Comparison of ENCODE assay signal across 17 mouse cellular contexts in genomic region chr5:113779569-113779968, GRCm38 (mm10). TPM values are rescaled to one million over a fixed set of nuclear protein-coding genes. Genes with fewer than 3 reads are reported as not detected.
DNase-seq lines count a peak whose midpoint lies in the region; ATAC-seq and TF ChIP-seq lines count a peak whose summit lies in the region.
"Had no signal": no experiment of that assay in that cellular context is flagged by ENCODE, and none has a peak within 500 bp of the region (broad histone marks: within the 10 kb centered on the region; RNA-seq: fewer than 3 reads in every experiment).

No protein-coding gene starts in this region.

- H3K27me3 ChIP-seq in embryonic facial prominence, embryonic 13.5 days: no peaks in the 10 kb centered on the region; the same call in 1 of the 2 replicates
- peaks cover 12% of the 10 kb centered on the region for H3K27me3 ChIP-seq in embryonic facial prominence, embryonic 10.5 days (replicated peaks; ENCODE audit: low read depth, poor library complexity, severe bottlenecking)
- no peaks in the 10 kb centered on the region for H3K27me3 ChIP-seq in embryonic facial prominence, embryonic 15.5 days
- H3K27me3 ChIP-seq in kidney, adult 2 months (replicated peaks; ENCODE audit: control insufficient read depth, insufficient read depth, low read length): no peaks in the 10 kb centered on the region

- no peak for ATAC-seq in embryonic facial prominence, embryonic 13.5 days (ENCODE audit: insufficient number of reproducible peaks, insufficient read depth, low FRiP score, low TSS enrichment, low read depth)
- no peak for ATAC-seq in embryonic facial prominence, embryonic 15.5 days (ENCODE audit: insufficient number of reproducible peaks, low FRiP score, low TSS enrichment, low read depth)
- ATAC-seq: intestine, embryonic 16.5 days had no signal

- H3K9me3 ChIP-seq in embryonic facial prominence, embryonic 13.5 days: no peaks in the 10 kb centered on the region
- H3K9me3 ChIP-seq in embryonic facial prominence, embryonic 10.5 days: no peaks in the 10 kb centered on the region
- no peaks in the 10 kb centered on the region for H3K9me3 ChIP-seq in embryonic facial prominence, embryonic 15.5 days (replicated peaks)
- H3K9me3 ChIP-seq: forebrain, embryonic 15.5 days; heart, embryonic 15.5 days; hindbrain, embryonic 13.5 days had no signal

- 0 out of 2 replicates have a peak overlapping the region, but pooled peaks have one; percentile 68 for H3K27ac ChIP-seq in embryonic facial prominence, embryonic 13.5 days
- no peak overlapping the region; the same call in 1 of the 2 replicates for H3K27ac ChIP-seq in embryonic facial prominence, embryonic 10.5 days (replicated peaks)
- H3K27ac ChIP-seq in embryonic facial prominence, embryonic 15.5 days (replicated peaks): peak overlapping the region; percentile 48; the same call in 1 of the 2 replicates
- no peak overlapping the region for H3K27ac ChIP-seq in kidney, adult 2 months (ENCODE audit: insufficient read depth, low read depth, low read length)
- H3K27ac ChIP-seq: forebrain, embryonic 15.5 days; heart, adult 2 months; heart, embryonic 15.5 days; hindbrain, embryonic 13.5 days had no signal

- H3K4me2 ChIP-seq in embryonic facial prominence, embryonic 13.5 days: no peak overlapping the region
- no peak overlapping the region for H3K4me2 ChIP-seq in embryonic facial prominence, embryonic 15.5 days (replicated peaks)
- H3K4me2 ChIP-seq: forebrain, embryonic 15.5 days; heart, embryonic 11.5 days; heart, embryonic 15.5 days; hindbrain, embryonic 13.5 days had no signal

- H3K9ac ChIP-seq in embryonic facial prominence, embryonic 13.5 days: no peak overlapping the region
- H3K9ac ChIP-seq in embryonic facial prominence, embryonic 15.5 days: no peak overlapping the region
- H3K9ac ChIP-seq: forebrain, embryonic 15.5 days; heart, embryonic 15.5 days; hindbrain, embryonic 13.5 days had no signal

- no peak overlapping the region for H3K4me3 ChIP-seq in embryonic facial prominence, embryonic 13.5 days
- H3K4me3 ChIP-seq in embryonic facial prominence, embryonic 10.5 days: no peak overlapping the region
- H3K4me3 ChIP-seq in embryonic facial prominence, embryonic 15.5 days (replicated peaks): no peak overlapping the region
- H3K4me3 ChIP-seq in kidney, adult 2 months (ENCODE audit: insufficient read depth, low read depth, low read length): no peak overlapping the region
- H3K4me3 ChIP-seq: forebrain, embryonic 15.5 days; heart, adult 2 months; heart, embryonic 15.5 days; hindbrain, embryonic 13.5 days had no signal

- peaks cover 45% of the 10 kb centered on the region for H3K4me1 ChIP-seq in embryonic facial prominence, embryonic 13.5 days
- peaks cover 32% of the 10 kb centered on the region for H3K4me1 ChIP-seq in embryonic facial prominence, embryonic 10.5 days
- peaks cover 36% of the 10 kb centered on the region for H3K4me1 ChIP-seq in embryonic facial prominence, embryonic 15.5 days
- H3K4me1 ChIP-seq in kidney, adult 2 months (ENCODE audit: control insufficient read depth, insufficient read depth, low read length): no peaks in the 10 kb centered on the region
- H3K4me1 ChIP-seq: forebrain, embryonic 15.5 days; hindbrain, embryonic 13.5 days had no signal

- no peak for DNase-seq in embryonic facial prominence, embryonic 10.5 days (ENCODE audit: low spot score)
- DNase-seq in adrenal gland, postnatal 10 days: peak; percentile 39
- DNase-seq in kidney, adult 2 months: no peak
- DNase-seq in B cell, adult 2 months: no peak
- DNase-seq: cerebellum, adult 18-20 months; cerebellum, adult 9-11 months; cerebellum, postnatal 36 days; gastrocnemius, postnatal 10 days; heart, adult 2 months; heart, postnatal 14 days had no signal

- 68% methylated on average over 5 of the region's 5 CpGs for WGBS in embryonic facial prominence, embryonic 13.5 days
- 79% methylated on average over 5 of the region's 5 CpGs for WGBS in embryonic facial prominence, embryonic 10.5 days
- 74% methylated on average over 5 of the region's 5 CpGs for WGBS in embryonic facial prominence, embryonic 15.5 days
- WGBS in kidney, adult 2 months: 75% methylated on average over 5 of the region's 5 CpGs

- no peak for TF ChIP-seq CTCF in kidney, adult 2 months (conservative IDR thresholded peaks at IDR 0.05; ENCODE audit: insufficient read depth, insufficient read length, low read depth, low read length)

- H3K36me3 ChIP-seq in embryonic facial prominence, embryonic 13.5 days: peaks cover 38% of the 10 kb centered on the region
- H3K36me3 ChIP-seq in embryonic facial prominence, embryonic 10.5 days (replicated peaks): peaks cover 43% of the 10 kb centered on the region
- peaks cover 30% of the 10 kb centered on the region for H3K36me3 ChIP-seq in embryonic facial prominence, embryonic 15.5 days
- no peaks in the 10 kb centered on the region; the same call in 1 of the 2 replicates for H3K36me3 ChIP-seq in kidney, adult 2 months (ENCODE audit: control insufficient read depth, insufficient read depth, low read length)

- no peak for TF ChIP-seq POLR2A in kidney, adult 2 months (IDR thresholded peaks at IDR 0.05; ENCODE audit: low read depth, low read length)

RNA-seq across cellular contexts. Expression of gene Iscu, which starts 7.0 kb away (rescaled TPM):
- 101 and 106 TPM in 2 replicates for polyA plus RNA-seq in embryonic facial prominence, embryonic 13.5 days (2015; fragmentation: Nextera tagmentation; extraction: Ambion mirVana)
- polyA plus RNA-seq in embryonic facial prominence, embryonic 10.5 days (2016; fragmentation: Nextera tagmentation; extraction: Ambion mirVana): 99.7 and 103 TPM in 2 replicates
- 100 to 1,000 TPM; 344 to 362 TPM for total RNA-seq in adrenal gland, postnatal 10 days (2021)
- 102 and 106 TPM in 2 replicates for polyA plus RNA-seq in embryonic facial prominence, embryonic 15.5 days (2015; fragmentation: Nextera tagmentation; extraction: Ambion mirVana)
- 355 and 370 TPM in 2 replicates for polyA plus RNA-seq in kidney, adult 2 months (2012; rRNA removed)

RNA-seq across cellular contexts. Expression of gene Sart3, which starts 7.3 kb away (rescaled TPM):
- polyA plus RNA-seq in embryonic facial prominence, embryonic 13.5 days (2015; fragmentation: Nextera tagmentation; extraction: Ambion mirVana): 63.6 and 65.7 TPM in 2 replicates
- 79.0 and 80.9 TPM in 2 replicates for polyA plus RNA-seq in embryonic facial prominence, embryonic 10.5 days (2016; fragmentation: Nextera tagmentation; extraction: Ambion mirVana)
- 10 to 100 TPM; 26.3 to 31.3 TPM for total RNA-seq in adrenal gland, postnatal 10 days (2021)
- 47.9 and 48.0 TPM in 2 replicates for polyA plus RNA-seq in embryonic facial prominence, embryonic 15.5 days (2015; fragmentation: Nextera tagmentation; extraction: Ambion mirVana)
- 13.4 TPM in 2 replicates for polyA plus RNA-seq in kidney, adult 2 months (2012; rRNA removed)

RNA-seq across cellular contexts. Expression of gene Tmem119, which starts 20.7 kb away (rescaled TPM):
- polyA plus RNA-seq in embryonic facial prominence, embryonic 13.5 days (2015; fragmentation: Nextera tagmentation; extraction: Ambion mirVana): 109 and 141 TPM in 2 replicates
- polyA plus RNA-seq in embryonic facial prominence, embryonic 10.5 days (2016; fragmentation: Nextera tagmentation; extraction: Ambion mirVana): 72.7 and 83.3 TPM in 2 replicates
- 10 to 100 TPM; 14.0 to 18.0 TPM for total RNA-seq in adrenal gland, postnatal 10 days (2021)
- 197 and 220 TPM in 2 replicates for polyA plus RNA-seq in embryonic facial prominence, embryonic 15.5 days (2015; fragmentation: Nextera tagmentation; extraction: Ambion mirVana)
- polyA plus RNA-seq in kidney, adult 2 months (2012; rRNA removed): 14.8 and 19.0 TPM in 2 replicates

RNA-seq across cellular contexts. Expression of gene Ficd, which starts 44.0 kb away (rescaled TPM):
- polyA plus RNA-seq in embryonic facial prominence, embryonic 13.5 days (2015; fragmentation: Nextera tagmentation; extraction: Ambion mirVana): 6.2 and 6.6 TPM in 2 replicates
- polyA plus RNA-seq in embryonic facial prominence, embryonic 10.5 days (2016; fragmentation: Nextera tagmentation; extraction: Ambion mirVana): 3.6 and 4.0 TPM in 2 replicates
- total RNA-seq in adrenal gland, postnatal 10 days (2021): 1 to 10 TPM; 7.3 to 7.7 TPM
- polyA plus RNA-seq in embryonic facial prominence, embryonic 15.5 days (2015; fragmentation: Nextera tagmentation; extraction: Ambion mirVana): 8.5 and 8.7 TPM in 2 replicates
- polyA plus RNA-seq in kidney, adult 2 months (2012; rRNA removed): 6.7 and 7.1 TPM in 2 replicates

RNA-seq across cellular contexts. Expression of gene Selplg, which starts 52.9 kb away (rescaled TPM):
- polyA plus RNA-seq in embryonic facial prominence, embryonic 13.5 days (2015; fragmentation: Nextera tagmentation; extraction: Ambion mirVana): 2.2 and 2.3 TPM in 2 replicates
- 0.58 and 0.83 TPM in 2 replicates for polyA plus RNA-seq in embryonic facial prominence, embryonic 10.5 days (2016; fragmentation: Nextera tagmentation; extraction: Ambion mirVana)
- total RNA-seq in adrenal gland, postnatal 10 days (2021): 1 to 10 TPM; 6.6 to 6.9 TPM
- polyA plus RNA-seq in embryonic facial prominence, embryonic 15.5 days (2015; fragmentation: Nextera tagmentation; extraction: Ambion mirVana): 5.3 TPM in 2 replicates
- 9.6 and 20.5 TPM in 2 replicates for polyA plus RNA-seq in kidney, adult 2 months (2012; rRNA removed)

Comparison
In these comparisons a context has a peak if more than half of its experiments do, and no peak if none do; other contexts are left out.
1. H3K27ac ChIP-seq: peak in embryonic facial prominence, embryonic 13.5 days (single experiment) and embryonic facial prominence, embryonic 15.5 days (single experiment); none in embryonic facial prominence, embryonic 10.5 days (single experiment) and kidney, adult 2 months (single experiment).